Mouse (Mus musculus): ENCODE data around the gene Tmem56.

Gene Tmem56

DNA sequence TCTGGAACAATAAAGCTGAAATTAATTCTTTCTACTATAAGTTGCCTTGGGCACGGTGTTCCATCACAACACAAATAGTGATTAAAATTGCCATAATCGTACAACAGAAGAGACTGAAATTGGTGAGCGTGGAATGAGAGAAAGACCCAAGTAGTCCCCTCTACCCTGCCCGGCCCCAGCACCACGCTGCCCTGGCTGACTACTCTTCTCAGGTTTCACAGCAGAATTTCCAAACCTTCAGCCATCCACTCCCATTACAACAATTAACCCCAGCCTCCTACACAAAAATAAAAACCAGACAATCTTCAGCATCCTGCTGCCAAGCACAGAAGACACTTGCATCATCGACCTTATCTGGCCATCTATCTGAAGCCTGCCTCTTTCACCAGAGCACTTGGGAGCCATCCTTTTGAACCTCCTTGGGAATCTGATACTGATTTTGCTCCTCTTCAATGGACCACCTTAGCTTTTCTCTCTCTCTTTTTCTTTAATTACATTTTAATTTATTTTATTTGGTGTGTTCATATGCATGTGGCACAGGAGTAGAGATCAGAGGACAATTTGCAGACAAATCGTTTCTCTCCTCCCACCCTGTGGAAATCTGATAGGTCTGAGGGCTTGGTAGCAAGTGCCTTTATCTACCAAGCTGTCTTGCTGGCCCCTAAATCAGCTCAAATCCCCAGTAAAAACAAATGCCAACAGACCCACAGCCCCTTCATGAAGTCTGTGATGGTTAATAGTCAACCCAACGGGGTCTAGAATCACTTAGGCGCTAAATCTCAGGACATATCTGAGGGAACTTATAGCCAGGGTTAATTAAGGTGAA lies 40.6 kb downstream of the Tmem56 start:
- DNase-seq (ENCODE audit: low read depth in 2 of 2, low spot score in 2 of 2): no peak

GRCm38 (mm10) chr3:121240362-121241040 lies 42.4 kb downstream of the Tmem56 start:
- DNase-seq (ENCODE audit: low read depth in 2 of 2, low spot score in 2 of 2): no peak

DNA sequence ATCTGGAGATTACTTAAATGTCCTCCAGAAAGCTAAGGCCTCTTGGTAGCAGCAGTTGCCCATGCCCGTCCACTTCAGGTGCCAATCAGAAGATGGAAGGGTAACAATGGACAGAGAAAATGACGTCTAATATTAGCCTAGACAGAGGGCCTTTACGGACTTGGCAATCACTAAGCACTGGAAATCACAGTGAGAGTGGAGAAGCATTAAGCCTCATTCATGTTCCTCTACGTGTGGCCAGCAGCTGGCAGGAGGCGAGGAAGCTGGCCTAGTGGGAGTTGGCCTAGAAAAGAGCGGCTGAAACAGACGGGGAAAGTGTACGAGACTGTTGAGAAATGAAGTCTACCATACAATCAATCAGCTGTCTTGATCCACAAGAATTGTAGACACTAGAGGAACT lies 43.8 kb downstream of the Tmem56 start:
- DNase-seq (ENCODE audit: low read depth in 2 of 2, low spot score in 2 of 2): no peak

DNA sequence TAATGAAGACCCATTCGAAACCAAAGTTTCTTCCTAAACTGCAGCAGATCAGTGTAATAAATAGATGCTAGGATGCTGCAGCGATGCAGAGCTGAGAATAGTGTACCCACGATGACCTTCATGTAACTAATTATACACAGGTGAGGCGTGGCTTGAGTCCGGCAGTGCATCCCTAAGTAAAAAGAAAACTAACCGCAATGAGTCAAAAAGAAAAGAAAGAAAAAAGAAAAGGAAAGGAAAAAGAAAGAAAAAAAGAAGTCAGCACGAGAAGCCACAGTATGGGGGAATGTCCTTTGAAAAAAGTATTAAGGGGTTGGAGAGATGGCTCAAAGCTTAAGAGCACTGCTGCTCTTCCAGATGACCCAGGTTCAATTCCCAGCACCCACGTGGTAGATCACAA lies 58.1 kb downstream of the Tmem56 start:
- no peak for DNase-seq (ENCODE audit: low read depth in 2 of 2, low spot score in 2 of 2)

DNA sequence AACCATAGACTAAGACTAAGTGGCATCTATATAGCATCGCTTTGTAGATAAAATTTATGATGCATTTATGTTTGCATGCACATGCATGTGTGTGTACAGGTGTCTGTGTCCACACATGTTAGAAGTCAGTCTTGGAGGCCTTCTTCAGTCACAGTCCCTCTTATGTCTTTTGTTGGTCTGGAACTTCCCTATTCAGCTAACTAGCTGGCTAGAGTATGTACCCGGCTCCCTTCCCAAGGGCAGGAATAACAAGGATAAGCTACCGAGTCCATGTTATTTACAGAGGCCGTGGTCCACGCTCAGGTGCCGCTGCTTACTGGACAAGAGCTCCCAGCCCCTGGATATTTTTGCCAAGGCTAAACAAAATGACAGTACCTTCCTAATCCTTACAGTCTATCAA lies 58.7 kb downstream of the Tmem56 start:
- no peak for DNase-seq (ENCODE audit: low read depth in 2 of 2, low spot score in 2 of 2)

DNA sequence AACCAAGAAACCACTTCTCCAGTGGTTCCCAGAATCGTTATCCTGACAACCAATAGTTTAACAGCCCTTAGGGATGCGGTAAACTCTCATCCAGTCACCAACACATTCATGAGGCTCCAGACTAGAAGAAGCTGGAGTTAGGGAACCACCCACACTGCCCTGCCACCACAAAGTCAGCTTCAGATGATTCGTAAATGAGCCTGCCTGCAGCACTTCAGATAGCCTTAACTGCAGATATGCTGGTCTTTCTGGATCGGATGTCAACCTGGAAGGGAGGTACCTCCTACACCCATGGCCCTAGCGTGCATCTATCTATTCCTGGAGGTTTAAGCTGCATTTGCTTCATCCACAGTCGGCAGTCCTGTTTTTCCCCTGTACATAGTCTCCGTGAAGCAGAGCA lies 60.9 kb downstream of the Tmem56 start:
- no peak for DNase-seq (ENCODE audit: low read depth in 2 of 2, low spot score in 2 of 2)

DNA sequence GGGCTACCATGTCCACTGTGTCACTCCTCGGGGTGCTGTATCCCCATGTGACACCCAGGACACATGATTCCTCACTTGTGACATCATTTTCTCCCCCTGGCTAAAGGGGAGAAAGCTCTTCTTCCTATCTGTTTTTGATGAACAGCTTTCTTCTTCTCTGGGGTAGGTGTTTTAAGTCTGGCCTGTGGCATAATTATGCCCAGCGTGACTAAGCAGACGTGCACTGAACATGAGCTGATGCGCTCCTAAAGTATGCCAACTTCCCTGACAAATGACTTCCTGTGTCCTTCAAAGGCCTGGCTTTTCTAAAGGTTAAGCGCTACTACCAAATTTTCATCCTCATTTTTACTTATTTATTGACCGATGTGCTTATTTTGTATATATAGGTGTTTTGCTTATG lies 65.9 kb downstream of the Tmem56 start:
- DNase-seq (ENCODE audit: low read depth in 2 of 2, low spot score in 2 of 2): no peak

DNA sequence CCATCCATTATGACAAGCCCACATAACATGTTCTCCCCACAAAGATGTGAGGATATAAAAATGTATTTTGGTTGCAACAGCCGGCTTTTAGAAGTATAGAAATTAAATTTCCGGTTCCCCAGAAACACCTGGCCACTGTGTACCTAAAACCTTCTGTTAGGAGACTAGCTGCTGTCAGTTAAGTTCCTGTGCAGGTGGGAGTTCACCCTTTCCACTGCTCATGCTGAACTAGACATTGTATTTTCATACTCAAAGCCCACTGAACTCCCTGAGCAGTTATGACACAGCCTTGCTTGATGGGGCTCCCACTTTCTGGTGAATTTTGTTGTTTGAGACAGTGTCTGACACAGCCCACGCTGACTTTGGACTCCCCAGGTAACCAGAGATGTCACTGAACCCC lies 69.4 kb downstream of the Tmem56 start:
- no peak for DNase-seq (ENCODE audit: low read depth in 2 of 2, low spot score in 2 of 2)

DNA sequence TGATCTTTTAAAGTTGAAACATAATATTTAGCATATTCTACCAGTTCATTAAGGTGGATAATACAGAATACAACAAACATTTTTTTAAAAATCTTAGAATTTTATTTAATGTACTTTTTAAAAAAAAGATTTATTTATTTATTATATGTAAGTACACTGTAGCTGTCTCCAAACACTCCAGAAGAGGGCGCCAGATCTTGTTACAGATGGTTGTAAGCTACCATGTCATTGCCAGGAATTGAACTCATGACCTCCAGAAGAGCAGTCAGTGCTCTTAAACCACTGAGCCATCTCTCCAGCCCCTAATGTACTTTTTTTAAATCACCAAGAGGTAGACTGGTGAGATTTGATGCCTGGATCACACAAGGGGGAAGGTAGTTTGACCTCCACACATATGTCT lies 70.7 kb downstream of the Tmem56 start:
- no peak for DNase-seq (ENCODE audit: low read depth in 2 of 2, low spot score in 2 of 2)

DNA sequence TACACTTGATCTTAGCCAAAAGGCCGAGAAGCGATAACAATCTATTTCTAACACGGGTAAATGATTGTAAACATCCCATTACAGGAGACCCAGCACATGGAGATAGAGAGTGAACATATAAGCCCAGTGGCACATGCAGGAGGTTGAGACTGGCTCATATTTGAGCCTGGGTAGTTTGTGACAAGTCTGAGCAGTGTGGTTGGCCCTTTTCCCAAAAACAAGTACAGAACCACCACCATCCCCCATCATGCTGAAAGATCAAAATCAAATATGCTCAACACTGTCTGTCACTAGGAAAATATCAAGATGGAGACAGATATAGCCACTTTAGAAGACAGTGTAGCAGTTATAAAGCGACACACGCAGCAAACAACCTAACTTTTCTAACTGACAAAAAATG lies 73.9 kb downstream of the Tmem56 start:
- no peak for DNase-seq (ENCODE audit: low read depth in 2 of 2, low spot score in 2 of 2)

DNA sequence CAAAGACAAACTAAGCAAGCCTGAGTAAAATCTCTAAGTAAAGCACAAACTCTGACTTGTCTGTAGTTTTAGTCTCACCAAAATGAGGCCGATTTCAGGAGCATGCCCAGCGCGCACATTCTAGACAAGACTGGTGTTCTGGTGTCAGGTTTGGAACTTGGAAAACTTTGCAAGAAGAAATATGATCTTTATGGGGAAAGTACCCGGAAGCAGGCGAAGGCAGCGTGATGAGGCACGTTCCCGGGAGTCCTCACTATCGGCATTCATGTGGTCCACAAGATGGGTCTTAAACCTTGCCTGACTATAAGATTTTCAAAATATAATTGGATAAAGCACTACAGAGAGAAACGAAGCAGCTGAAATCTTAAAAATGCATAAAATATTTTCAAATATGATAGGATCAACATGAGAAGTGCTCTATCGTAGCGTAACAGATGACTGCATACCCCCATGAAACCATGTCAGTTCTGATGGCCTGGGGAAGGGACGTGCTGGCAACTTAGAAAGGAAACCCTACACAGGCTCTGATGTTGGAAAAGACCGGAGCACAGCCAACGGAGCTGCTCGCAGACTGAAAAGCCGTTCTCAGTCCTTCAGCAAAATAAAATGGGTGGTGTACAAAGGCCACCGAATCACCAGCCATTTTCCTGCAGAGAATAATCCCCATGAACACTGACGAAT lies 76.6 kb downstream of the Tmem56 start:
- no peak for DNase-seq (ENCODE audit: low read depth in 2 of 2, low spot score in 2 of 2)

DNA sequence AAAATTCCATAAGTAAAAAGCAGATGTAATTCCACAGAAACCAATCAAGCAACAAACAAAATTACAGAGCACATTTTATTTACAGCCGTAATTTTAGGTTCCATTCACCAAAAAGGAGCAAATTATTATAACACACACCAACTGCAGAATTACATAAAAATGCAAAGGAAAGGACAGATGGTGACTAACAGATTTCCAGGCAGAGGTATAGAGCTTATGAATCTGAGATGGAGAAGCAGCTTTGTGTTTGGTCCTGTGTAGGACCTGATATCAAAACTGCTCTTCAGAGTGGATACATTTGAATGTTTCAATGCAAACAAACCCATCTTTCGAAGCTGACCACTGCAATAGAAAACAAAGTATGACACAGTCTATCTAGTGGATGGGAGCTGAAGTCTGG lies 80.3 kb downstream of the Tmem56 start:
- DNase-seq (ENCODE audit: low read depth in 2 of 2, low spot score in 2 of 2): no peak

DNA sequence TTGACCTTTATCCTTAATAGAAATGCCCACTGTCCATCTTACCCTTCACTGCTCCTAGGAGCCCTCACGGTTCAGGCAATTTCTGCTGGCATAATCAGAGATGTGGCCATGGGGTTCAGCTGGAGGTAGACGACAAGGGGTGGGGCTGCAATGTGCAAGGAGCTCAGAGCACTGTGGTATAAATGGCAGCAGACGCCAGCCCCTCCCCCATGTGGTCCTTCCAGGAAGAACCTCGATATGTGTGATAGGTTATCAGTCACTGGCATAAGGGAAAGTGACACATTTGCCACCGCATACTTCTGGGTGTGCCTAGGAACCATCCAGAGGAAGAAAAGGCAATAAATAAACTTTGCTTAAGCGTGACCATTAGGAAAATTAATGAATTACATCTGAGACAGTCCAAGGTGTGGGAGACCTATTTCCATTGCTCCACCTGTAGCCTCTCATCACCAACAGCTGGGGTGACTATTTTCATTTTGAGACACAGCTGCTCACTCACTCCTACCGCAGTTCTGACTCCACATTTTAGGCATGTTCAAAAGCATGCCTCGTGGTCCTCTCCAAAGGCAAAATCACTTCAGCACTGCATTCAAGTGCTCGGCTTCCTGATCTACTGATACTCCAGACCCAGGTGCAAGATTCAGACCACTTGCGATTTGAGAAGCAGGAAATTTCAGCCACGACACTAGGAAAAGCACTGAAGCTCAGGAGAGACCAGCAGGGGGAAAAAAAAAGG lies 81.7 kb downstream of the Tmem56 start:
- DNase-seq (ENCODE audit: low read depth in 2 of 2, low spot score in 2 of 2): no peak

DNA sequence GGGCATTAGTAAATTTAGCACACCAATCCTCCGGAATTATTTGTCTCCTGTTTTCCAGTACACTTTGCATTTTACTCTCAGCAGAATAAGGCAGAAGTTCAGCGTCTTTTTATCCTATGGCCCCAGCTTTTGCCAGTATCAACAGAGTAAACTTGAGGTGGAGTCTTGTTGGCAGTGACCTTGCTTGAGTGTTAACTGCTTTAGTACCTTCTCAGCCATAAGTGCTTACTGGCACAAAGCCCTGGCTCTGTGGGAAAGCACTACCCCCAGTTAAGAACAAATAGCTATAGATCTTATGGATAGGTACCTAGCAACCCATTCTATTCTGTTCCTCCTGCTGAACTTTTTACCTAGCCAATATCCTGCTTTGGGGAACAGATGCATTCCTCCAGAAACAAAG lies 93.7 kb downstream of the Tmem56 start:
- DNase-seq (ENCODE audit: low read depth in 2 of 2, low spot score in 2 of 2): no peak

DNA sequence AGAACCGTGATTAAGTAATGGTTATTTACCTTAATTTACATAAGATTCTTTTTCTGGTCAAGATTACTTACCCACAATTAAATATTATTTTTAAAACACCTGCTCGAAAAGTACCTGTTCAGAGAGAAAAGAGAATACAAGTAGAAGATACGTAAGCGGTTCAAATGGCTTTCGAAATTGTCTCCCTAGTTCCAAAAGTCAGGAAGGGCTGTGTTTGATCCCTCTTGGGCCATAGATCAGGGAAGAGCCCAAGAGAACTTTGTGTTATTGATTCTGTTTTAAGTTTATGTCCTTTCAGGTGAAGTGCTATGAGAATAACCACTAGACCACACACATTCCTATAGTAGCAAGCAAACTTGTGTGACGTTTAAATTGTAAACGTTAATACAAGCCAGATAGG lies 95.4 kb downstream of the Tmem56 start:
- DNase-seq (ENCODE audit: low read depth in 2 of 2, low spot score in 2 of 2): no peak

DNA sequence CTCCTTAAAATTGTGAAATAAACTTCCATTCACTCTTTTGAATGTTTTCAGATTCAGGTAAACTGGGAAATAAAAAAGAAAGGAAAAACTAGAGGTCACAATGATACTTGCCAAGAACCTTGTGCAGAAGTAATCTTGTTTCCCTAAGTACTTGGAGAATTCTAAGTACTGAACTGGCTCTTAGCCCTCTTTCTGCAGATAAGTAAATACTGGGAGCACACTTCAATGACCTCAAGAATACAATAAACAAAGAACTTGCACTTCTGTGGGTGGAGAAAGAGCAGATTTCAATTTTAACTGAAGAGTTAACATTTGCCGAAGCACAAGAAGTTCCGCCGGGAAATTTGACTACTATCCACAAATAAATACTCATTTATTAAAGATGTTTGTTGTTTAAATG lies 96.0 kb downstream of the Tmem56 start:
- DNase-seq (ENCODE audit: low read depth in 2 of 2, low spot score in 2 of 2): no peak

DNA sequence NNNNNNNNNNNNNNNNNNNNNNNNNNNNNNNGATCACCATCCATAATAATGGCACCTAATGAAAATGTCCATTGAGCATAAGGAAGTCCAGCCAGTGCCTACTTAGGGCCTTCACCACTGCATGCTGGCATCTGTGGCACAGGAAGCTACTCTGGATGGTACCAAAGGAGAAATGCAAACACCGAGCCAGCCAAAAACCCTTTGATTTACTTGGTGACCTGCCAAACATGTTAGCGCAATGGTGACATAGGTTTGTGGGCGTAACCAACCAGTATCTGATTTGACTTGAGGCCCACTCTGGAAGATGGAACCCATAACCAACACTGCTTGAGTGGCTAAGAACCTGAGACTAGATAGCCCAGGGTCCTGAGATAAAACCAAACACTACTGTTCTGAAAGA lies 97.7 kb downstream of the Tmem56 start:
- no peak for DNase-seq (ENCODE audit: low read depth in 2 of 2, low spot score in 2 of 2)

- DNase-seq (ENCODE audit: low read depth in 2 of 2, low spot score in 2 of 2): no peak
Observed at GRCm38 (mm10) chr3:121176011-121176410, 106.9 kb downstream of the Tmem56 start.

GRCm38 (mm10) chr3:121174248-121174945 lies 108.5 kb downstream of the Tmem56 start:
- no peak for DNase-seq (ENCODE audit: low read depth in 2 of 2, low spot score in 2 of 2)

- DNase-seq (ENCODE audit: low read depth in 2 of 2, low spot score in 2 of 2): no peak
Observed at GRCm38 (mm10) chr3:121172718-121173117, 110.2 kb downstream of the Tmem56 start.

DNA sequence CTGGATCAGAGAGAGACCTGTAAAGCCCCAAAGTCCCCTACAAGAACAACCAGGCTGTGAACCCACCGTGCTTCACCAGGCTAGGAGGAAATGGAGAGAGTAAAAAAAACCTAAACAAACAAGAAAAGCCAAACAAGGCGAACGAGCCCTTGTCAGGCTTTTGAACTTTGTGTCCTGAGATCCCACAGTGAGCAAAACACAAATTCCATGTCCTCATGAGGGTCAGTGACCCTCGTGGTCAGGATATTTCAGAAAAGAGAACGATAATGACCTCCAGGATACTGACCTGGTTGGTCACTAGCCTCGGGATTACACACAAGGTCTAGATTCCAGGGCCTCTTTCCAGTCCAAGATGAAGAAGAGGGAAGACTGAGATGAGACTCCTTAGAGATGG lies 111.0 kb downstream of the Tmem56 start:
- DNase-seq (ENCODE audit: low read depth in 2 of 2, low spot score in 2 of 2): no peak
